20 mouse cellular contexts compared by ENCODE assay signal in genomic region chr14:62774246-62774645, GRCm38 (mm10).
"Had no signal": no experiment of that assay in that cellular context is flagged by ENCODE, and none has a peak within 500 bp of the region (broad histone marks: within the 10 kb centered on the region; RNA-seq: fewer than 3 reads in every experiment).

No protein-coding gene starts in this region.

- H3K9ac ChIP-seq: limb, embryonic 13.5 days; liver, embryonic 14.5 days; liver, postnatal 0 days; lung, embryonic 14.5 days; midbrain, embryonic 12.5 days; midbrain, embryonic 15.5 days; neural tube, embryonic 12.5 days; neural tube, embryonic 15.5 days; stomach, embryonic 15.5 days had no signal

- ATAC-seq: hindbrain, embryonic 16.5 days; liver, postnatal 0 days; lung, postnatal 0 days; midbrain, embryonic 15.5 days had no signal

- H3K4me3 ChIP-seq: layer of hippocampus, adult 2 months; limb, embryonic 10.5 days; limb, embryonic 13.5 days; midbrain, embryonic 12.5 days; midbrain, embryonic 15.5 days; neural tube, embryonic 12.5 days; neural tube, embryonic 15.5 days; stomach, embryonic 15.5 days had no signal

- H3K27me3 ChIP-seq: limb, embryonic 13.5 days; midbrain, embryonic 12.5 days; midbrain, embryonic 15.5 days; neural tube, embryonic 12.5 days; neural tube, embryonic 15.5 days; stomach, embryonic 15.5 days had no signal

- H3K4me1 ChIP-seq: limb, embryonic 10.5 days; limb, embryonic 13.5 days; midbrain, embryonic 12.5 days; midbrain, embryonic 15.5 days; neural tube, embryonic 12.5 days; neural tube, embryonic 15.5 days; stomach, embryonic 15.5 days had no signal

- DNase-seq: layer of hippocampus, adult 9-11 months; liver, postnatal 0 days; lung, embryonic 14.5 days; right cerebral cortex, adult 18-20 months; right cerebral cortex, postnatal 14 days; spleen, adult 18-20 months; thymus, postnatal 36 days had no signal

- H3K9me3 ChIP-seq: limb, embryonic 10.5 days; limb, embryonic 13.5 days; midbrain, embryonic 12.5 days; midbrain, embryonic 15.5 days; neural tube, embryonic 15.5 days; stomach, embryonic 15.5 days had no signal

- H3K4me2 ChIP-seq: limb, embryonic 13.5 days; liver, embryonic 11.5 days; lung, embryonic 14.5 days; midbrain, embryonic 12.5 days; midbrain, embryonic 15.5 days; neural tube, embryonic 12.5 days; neural tube, embryonic 15.5 days; stomach, embryonic 15.5 days had no signal

- H3K27ac ChIP-seq: layer of hippocampus, adult 2 months; limb, embryonic 10.5 days; limb, embryonic 13.5 days; liver, embryonic 14.5 days; macrophage; midbrain, embryonic 12.5 days; midbrain, embryonic 15.5 days; neural tube, embryonic 12.5 days; neural tube, embryonic 15.5 days; stomach, embryonic 15.5 days had no signal

- H3K36me3 ChIP-seq: limb, embryonic 10.5 days; limb, embryonic 13.5 days; midbrain, embryonic 12.5 days; midbrain, embryonic 15.5 days; neural tube, embryonic 12.5 days; neural tube, embryonic 15.5 days; stomach, embryonic 15.5 days had no signal
